Mouse (Mus musculus): Measurements from ENCODE around the gene 4930442H23Rik. TPM values are rescaled to one million over a fixed set of nuclear protein-coding genes. Genes with fewer than 3 reads are reported as not detected.
"Not testable (repeated sequence)": the region's sequence is repeated elsewhere in the genome, so short reads cannot be mapped to it uniquely, and the experiment has no call there.

Gene 4930442H23Rik
- not detected in 2 replicates for polyA plus RNA-seq (2015; fragmentation: Nextera tagmentation; extraction: Ambion mirVana)

DNA sequence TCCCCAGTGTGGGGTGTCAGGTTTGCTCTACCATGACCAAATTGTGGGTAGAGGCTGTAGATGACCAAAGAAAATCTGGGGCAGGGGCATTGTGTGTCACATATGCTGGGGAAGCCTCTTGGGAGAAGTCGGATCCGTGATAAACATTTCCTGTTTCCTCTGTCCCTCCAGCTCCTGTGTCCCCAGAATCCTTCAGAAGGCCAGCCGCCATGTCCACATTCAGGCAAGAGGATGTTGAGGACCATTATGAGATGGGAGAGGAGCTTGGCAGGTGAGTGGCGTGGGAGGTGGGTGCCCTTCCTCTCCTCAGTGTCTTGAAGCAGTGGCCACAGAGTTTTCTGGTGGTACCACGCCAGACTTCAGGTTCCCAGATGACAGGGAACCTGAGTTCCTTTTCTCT lies at the start of gene 4930442H23Rik:
Gene 4930442H23Rik (minus strand): TSS at position 45 of the 400 bp plus-strand sequence.
- Histone ChIP-seq H3K4me1 (replicated peaks; ENCODE audit: control insufficient read depth, insufficient read depth, low read length) (peaks cover 13% of the 10 kb centered on the region), H3K4me3 (replicated peaks; ENCODE audit: low read length) (peak within 1 kb of the TSS; percentile 47), H3K36me3 (ENCODE audit: control insufficient read depth, insufficient read depth) (peaks cover 26% of the 10 kb centered on the region), H3K9ac (replicated peaks; ENCODE audit: low read depth, low read length) (peak within 1 kb of the TSS; percentile 51), H3K27ac (ENCODE audit: low read length) (peak within 1 kb of the TSS; percentile 74), H3K4me2 (ENCODE audit: low read length) (peak within 1 kb of the TSS; percentile 59), H3K27me3 (replicated peaks; ENCODE audit: control insufficient read depth, insufficient read depth, low read length) (no peaks in the 10 kb centered on the region), H3K9me3 (ENCODE audit: control insufficient read depth, low read length) (no peaks in the 10 kb centered on the region)
- ATAC-seq = no peak
- 91% methylated on average over 5 of the region's 5 CpGs for WGBS

GRCm38 (mm10) chr10:81233226-81233585 lies 49.6 kb upstream of the 4930442H23Rik start:
- Histone ChIP-seq H3K36me3 (ENCODE audit: control insufficient read depth, insufficient read depth) (no peaks in the 10 kb centered on the region), H3K27ac (ENCODE audit: low read length) (no peak overlapping the region), H3K9ac (replicated peaks; ENCODE audit: low read depth, low read length) (peak overlapping the region; percentile 82), H3K4me2 (ENCODE audit: low read length) (peak overlapping the region; percentile 72), H3K4me3 (replicated peaks; ENCODE audit: low read length) (peak overlapping the region; percentile 77), H3K27me3 (replicated peaks; ENCODE audit: control insufficient read depth, insufficient read depth, low read length) (no peaks in the 10 kb centered on the region), H3K9me3 (ENCODE audit: control insufficient read depth, low read length) (no peaks in the 10 kb centered on the region), H3K4me1 (replicated peaks; ENCODE audit: control insufficient read depth, insufficient read depth, low read length) (peaks cover 33% of the 10 kb centered on the region)
- WGBS = under 1% methylated on average over 26 of the region's 28 CpGs
- ATAC-seq = peak; percentile 11; the same call in 1 of the 2 replicates

DNA sequence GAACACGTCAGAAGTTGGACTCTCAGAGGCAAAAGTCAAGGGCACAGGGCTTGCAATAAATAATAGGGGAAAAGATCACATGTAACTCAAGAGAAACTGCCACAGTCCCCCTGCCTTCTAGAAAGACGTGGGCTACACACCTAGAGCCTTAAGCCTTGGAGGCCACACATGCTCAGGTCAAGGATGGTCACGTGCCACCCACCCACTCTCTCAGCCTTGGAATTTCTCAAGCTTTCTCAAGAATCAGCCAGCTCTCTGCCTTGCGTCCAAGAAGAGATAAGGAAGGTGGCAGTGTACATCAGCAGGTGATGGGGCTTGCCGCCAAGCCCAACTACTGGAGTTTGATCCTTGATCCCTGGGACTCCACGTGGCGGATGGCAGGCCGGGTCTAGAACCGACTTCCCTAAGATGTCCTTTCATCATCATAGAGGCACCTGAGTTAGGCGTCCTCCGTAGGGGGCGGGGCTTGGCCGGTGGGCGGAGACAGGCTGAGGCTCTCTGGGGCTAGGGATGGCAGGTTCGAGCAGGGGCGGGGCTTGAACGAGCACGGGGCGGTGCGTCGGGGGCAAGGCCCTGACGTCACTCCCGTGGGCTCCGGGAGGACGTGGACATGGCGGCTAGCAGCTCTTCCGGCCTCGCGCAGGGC lies 49.1 kb upstream of the 4930442H23Rik start, which contains the start of gene Zfr2:
Gene Zfr2 (plus strand): TSS at position 576 of the 646 bp plus-strand sequence.
- Histone ChIP-seq H3K36me3 (ENCODE audit: control insufficient read depth, insufficient read depth) (no peaks in the 10 kb centered on the region), H3K27ac (ENCODE audit: low read length) (no peak within 1 kb of the TSS), H3K4me3 (replicated peaks; ENCODE audit: low read length) (peak within 1 kb of the TSS; percentile 77), H3K9ac (replicated peaks; ENCODE audit: low read depth, low read length) (peak within 1 kb of the TSS; percentile 82), H3K4me2 (ENCODE audit: low read length) (peak within 1 kb of the TSS; percentile 72), H3K9me3 (ENCODE audit: control insufficient read depth, low read length) (no peaks in the 10 kb centered on the region), H3K4me1 (replicated peaks; ENCODE audit: control insufficient read depth, insufficient read depth, low read length) (peaks cover 38% of the 10 kb centered on the region), H3K27me3 (replicated peaks; ENCODE audit: control insufficient read depth, insufficient read depth, low read length) (no peaks in the 10 kb centered on the region)
- WGBS = 8% methylated on average over 29 of the region's 29 CpGs
- peak; percentile 64 for ATAC-seq

- ATAC-seq = no peak
- 51% methylated on average over 7 of the region's 7 CpGs for WGBS
- H3K4me3 ChIP-seq (replicated peaks; ENCODE audit: low read length) = peak overlapping the region; percentile 81
- no peaks in the 10 kb centered on the region for H3K36me3 ChIP-seq (ENCODE audit: control insufficient read depth, insufficient read depth)
- peak overlapping the region; percentile 73 for H3K4me2 ChIP-seq (ENCODE audit: low read length)
- H3K9me3 ChIP-seq (ENCODE audit: control insufficient read depth, low read length) = no peaks in the 10 kb centered on the region
- H3K9ac ChIP-seq (replicated peaks; ENCODE audit: low read depth, low read length) = peak overlapping the region; percentile 95; the same call in 1 of the 2 replicates
- H3K27me3 ChIP-seq (replicated peaks; ENCODE audit: control insufficient read depth, insufficient read depth, low read length) = no peaks in the 10 kb centered on the region
- H3K27ac ChIP-seq (ENCODE audit: low read length) = peak overlapping the region; percentile 95
- H3K4me1 ChIP-seq (replicated peaks; ENCODE audit: control insufficient read depth, insufficient read depth, low read length) = peaks cover 39% of the 10 kb centered on the region
These were observed 47.8 kb upstream of the 4930442H23Rik start for GRCm38 (mm10) chr10:81231436-81231835.

DNA sequence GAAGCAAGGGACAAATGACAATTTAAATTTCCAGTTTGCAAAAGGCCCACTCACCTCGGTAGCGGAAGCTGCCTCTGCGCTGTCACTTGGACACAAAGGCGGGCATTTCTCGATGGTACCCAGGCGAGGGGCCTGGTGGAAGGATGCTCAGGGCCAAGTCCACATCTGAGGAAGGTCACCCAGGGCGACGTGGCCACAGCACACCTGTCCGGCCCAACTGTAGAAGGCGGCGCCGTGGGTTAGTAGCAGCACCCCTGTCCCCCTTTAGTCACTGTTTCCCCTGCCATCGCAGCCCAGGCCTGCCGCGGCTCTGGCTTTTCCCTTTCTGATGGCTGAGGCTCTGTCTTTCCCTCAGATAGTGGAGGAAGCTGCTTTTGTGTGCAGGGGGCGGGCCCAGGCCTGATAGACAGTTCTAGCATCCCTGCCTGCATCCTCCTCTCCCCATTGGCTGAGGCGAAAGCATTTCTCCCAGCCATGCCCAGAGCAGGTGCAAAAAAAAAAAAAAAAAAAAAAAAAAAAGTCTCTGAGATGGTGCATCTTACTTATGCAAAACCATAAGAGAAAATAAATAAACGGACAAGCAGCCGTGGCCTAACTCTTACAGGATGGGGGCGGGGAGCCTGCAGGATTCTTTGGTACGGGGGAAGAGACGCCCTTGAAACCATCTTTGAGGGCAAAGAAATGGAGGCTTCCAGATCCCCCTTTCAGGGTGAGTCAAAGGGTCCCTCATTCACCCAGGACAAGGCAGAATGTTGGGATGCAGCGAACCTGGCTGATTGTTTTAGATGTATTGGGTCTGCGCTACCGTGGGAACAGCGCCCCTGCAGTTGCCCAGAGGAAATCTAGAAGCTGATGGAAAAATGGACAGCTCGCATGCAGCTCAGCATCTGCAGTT lies 47.0 kb upstream of the 4930442H23Rik start, which contains the start of gene Atcay:
Gene Atcay (minus strand): TSS at position 396 of the 895 bp plus-strand sequence.
- peak within 1 kb of the TSS; percentile 81 for H3K4me3 ChIP-seq (replicated peaks; ENCODE audit: low read length)
- H3K36me3 ChIP-seq (ENCODE audit: control insufficient read depth, insufficient read depth) = no peaks in the 10 kb centered on the region
- peak within 1 kb of the TSS; percentile 95 for H3K9ac ChIP-seq (replicated peaks; ENCODE audit: low read depth, low read length)
- H3K4me1 ChIP-seq (replicated peaks; ENCODE audit: control insufficient read depth, insufficient read depth, low read length) = peaks cover 39% of the 10 kb centered on the region
- H3K4me2 ChIP-seq (ENCODE audit: low read length) = peak within 1 kb of the TSS; percentile 73
- no peaks in the 10 kb centered on the region for H3K9me3 ChIP-seq (ENCODE audit: control insufficient read depth, low read length)
- ATAC-seq = peak; percentile 96
- H3K27me3 ChIP-seq (replicated peaks; ENCODE audit: control insufficient read depth, insufficient read depth, low read length) = no peaks in the 10 kb centered on the region
- WGBS = 3% methylated on average over 27 of the region's 27 CpGs
- peak within 1 kb of the TSS; percentile 95 for H3K27ac ChIP-seq (ENCODE audit: low read length)

DNA sequence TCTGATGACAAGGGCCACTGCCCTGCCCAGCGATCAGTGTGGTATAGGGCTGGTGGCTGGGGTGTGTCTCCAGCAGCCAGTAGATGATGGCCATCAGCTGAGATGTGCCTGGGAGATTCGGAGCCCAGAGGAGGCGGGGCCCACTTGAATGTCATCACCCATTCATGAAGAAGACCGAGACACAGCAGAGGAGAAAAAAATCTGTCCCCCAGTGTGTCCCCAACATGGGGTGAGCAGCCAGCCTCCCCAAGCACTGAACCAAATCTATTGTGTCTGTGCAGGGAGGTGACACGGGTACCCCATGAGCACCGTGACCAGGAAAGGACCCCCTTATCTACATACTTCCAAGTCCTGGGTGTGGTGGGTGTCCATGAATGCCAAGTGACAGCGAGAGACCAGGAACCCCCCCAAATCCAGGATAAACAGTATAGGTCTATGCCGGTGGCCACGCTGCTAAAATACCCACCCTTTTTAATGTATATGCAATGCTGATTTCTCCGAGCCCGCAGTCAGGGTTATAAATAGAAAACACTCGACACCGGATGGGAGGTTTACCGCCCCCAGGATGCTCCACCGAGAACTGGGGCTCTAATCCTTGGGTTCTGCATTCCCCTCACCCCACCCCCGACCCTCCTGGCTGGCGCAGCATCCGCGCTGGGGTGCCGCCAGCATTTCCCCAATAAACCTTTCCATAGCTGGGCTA lies 46.2 kb upstream of the 4930442H23Rik start:
- H3K27ac ChIP-seq (ENCODE audit: low read length) = peak overlapping the region; percentile 95
- WGBS = 10% methylated on average over 20 of the region's 20 CpGs
- no peaks in the 10 kb centered on the region for H3K27me3 ChIP-seq (replicated peaks; ENCODE audit: control insufficient read depth, insufficient read depth, low read length)
- H3K9me3 ChIP-seq (ENCODE audit: control insufficient read depth, low read length) = no peaks in the 10 kb centered on the region
- peak; percentile 19 for ATAC-seq
- H3K36me3 ChIP-seq (ENCODE audit: control insufficient read depth, insufficient read depth) = no peaks in the 10 kb centered on the region
- peaks cover 39% of the 10 kb centered on the region for H3K4me1 ChIP-seq (replicated peaks; ENCODE audit: control insufficient read depth, insufficient read depth, low read length)
- H3K4me2 ChIP-seq (ENCODE audit: low read length) = peak overlapping the region; percentile 73
- peak overlapping the region; percentile 95 for H3K9ac ChIP-seq (replicated peaks; ENCODE audit: low read depth, low read length)
- H3K4me3 ChIP-seq (replicated peaks; ENCODE audit: low read length) = peak overlapping the region; percentile 81

DNA sequence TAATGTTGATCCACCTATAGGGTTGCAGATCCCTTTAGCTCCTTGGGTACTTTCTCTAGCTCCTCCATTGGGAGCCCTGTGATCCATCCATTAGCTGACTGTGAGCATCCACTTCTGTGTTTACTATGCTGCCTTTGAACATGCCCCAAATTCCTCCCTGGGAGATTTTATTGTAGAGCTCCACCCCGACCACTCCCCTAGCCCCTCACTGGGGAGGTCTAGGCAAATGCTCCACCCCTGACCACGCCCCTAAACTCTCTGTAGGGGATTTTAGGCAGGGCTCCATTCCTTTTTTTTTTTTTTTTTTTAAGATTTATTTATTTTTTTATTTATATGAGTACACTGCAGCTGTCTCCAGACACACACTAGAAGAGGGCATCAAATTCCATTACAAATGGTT lies 40.1 kb upstream of the 4930442H23Rik start:
- H3K4me1 ChIP-seq (replicated peaks; ENCODE audit: control insufficient read depth, insufficient read depth, low read length) = peaks cover 11% of the 10 kb centered on the region
- not testable (repeated sequence) for H3K4me2 ChIP-seq (ENCODE audit: low read length); H3K9ac ChIP-seq (replicated peaks; ENCODE audit: low read depth, low read length); H3K9me3 ChIP-seq (ENCODE audit: control insufficient read depth, low read length); H3K27me3 ChIP-seq (replicated peaks; ENCODE audit: control insufficient read depth, insufficient read depth, low read length); H3K4me3 ChIP-seq (replicated peaks; ENCODE audit: low read length); H3K27ac ChIP-seq (ENCODE audit: low read length); ATAC-seq; H3K36me3 ChIP-seq (ENCODE audit: control insufficient read depth, insufficient read depth)
- 53% methylated on average over 2 of the region's 2 CpGs for WGBS

DNA sequence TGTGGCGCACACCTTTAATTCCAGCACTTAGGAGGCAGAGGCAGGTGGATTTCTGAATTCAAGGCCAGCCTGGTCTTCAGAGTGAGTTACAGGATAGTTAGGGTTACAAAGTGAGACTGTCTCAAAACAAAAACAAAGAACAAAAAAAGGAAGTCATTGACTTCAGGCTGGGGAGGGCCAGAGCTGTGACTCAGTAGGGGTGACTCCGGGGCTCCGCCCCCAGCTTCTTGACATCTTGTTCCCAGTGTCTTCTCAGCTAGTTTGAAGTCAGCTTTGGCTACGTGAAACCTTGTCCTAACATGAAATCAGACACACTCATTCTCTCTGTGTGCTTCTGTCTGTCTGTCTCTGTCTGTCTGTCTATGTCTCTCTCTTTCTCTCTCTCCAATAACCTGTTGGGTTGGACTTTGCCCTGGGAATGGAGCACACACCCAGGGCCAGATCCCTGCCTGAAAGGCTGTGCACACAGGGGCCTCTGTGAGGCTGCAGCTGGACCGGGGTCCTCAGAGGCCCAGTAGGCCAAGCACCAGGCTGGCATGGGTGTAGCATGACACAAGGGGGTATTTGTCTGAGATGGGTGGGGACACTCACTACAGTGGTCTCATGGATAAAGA lies 37.9 kb upstream of the 4930442H23Rik start:
- no peaks in the 10 kb centered on the region for H3K27me3 ChIP-seq (replicated peaks; ENCODE audit: control insufficient read depth, insufficient read depth, low read length)
- no peak overlapping the region for H3K4me3 ChIP-seq (replicated peaks; ENCODE audit: low read length)
- WGBS = 92% methylated on average over 5 of the region's 5 CpGs
- H3K36me3 ChIP-seq (ENCODE audit: control insufficient read depth, insufficient read depth) = peaks cover 8% of the 10 kb centered on the region
- H3K9me3 ChIP-seq (ENCODE audit: control insufficient read depth, low read length) = no peaks in the 10 kb centered on the region
- ATAC-seq = no peak
- no peak overlapping the region for H3K4me2 ChIP-seq (ENCODE audit: low read length)
- H3K27ac ChIP-seq (ENCODE audit: low read length) = no peak overlapping the region
- no peak overlapping the region for H3K9ac ChIP-seq (replicated peaks; ENCODE audit: low read depth, low read length)
- H3K4me1 ChIP-seq (replicated peaks; ENCODE audit: control insufficient read depth, insufficient read depth, low read length) = no peaks in the 10 kb centered on the region

Measured in forebrain, embryonic 16.5 days (tissue).